Mouse (Mus musculus) liver, embryonic 16.5 days (tissue): ENCODE measurements at regions not wholly inside any gene's neighbourhood (a gene's known extent, or its start where the extent isn't known, plus 50 kb on each side); places are given as distances from the start of the nearest gene placed in this dataset.
A peak's percentile ranks its signal among the peaks of the same experiment; 100 is the strongest.

ENCODE experiments used
- ATAC-seq: fragments of 200-750 bp; cut with Nextera tagmentation; 2 replicates; pipeline ENCODE4 v1.8.0; 2017; ENCODE audit warnings: low read depth, mild to moderate bottlenecking, moderate number of reproducible peaks, moderate library complexity
- H3K27ac ChIP-seq: fragments of 300-500 bp; sonication (generic); 2 replicates; pipeline ENCODE4 v1.5.1; 2014; ENCODE audit warnings: mild to moderate bottlenecking, low read length
- H3K27me3 ChIP-seq: fragments of 300-500 bp; sonication (generic); 2 replicates; pipeline ENCODE4 v1.6.1; 2014; ENCODE audit warnings: low read depth, low read length, mixed read lengths; ENCODE audit not compliant: control insufficient read depth, insufficient read depth
- H3K36me3 ChIP-seq: fragments of 300-500 bp; sonication (generic); 2 replicates; pipeline ENCODE4 v1.6.1; 2014; ENCODE audit warnings: mild to moderate bottlenecking; ENCODE audit not compliant: control insufficient read depth, insufficient read depth
- H3K4me1 ChIP-seq: fragments of 300-500 bp; sonication (generic); 2 replicates; pipeline ENCODE4 v1.6.1; 2014; ENCODE audit warnings: low read depth, low read length, mixed read lengths; ENCODE audit not compliant: control insufficient read depth
- H3K4me2 ChIP-seq: fragments of 300-500 bp; sonication (generic); 2 replicates; pipeline ENCODE4 v1.6.1; 2014; ENCODE audit warnings: low read depth, low read length, mixed read lengths
- H3K4me3 ChIP-seq: fragments of 300-500 bp; sonication (generic); 2 replicates; pipeline ENCODE4 v1.5.1; 2014; ENCODE audit warnings: low read depth, mild to moderate bottlenecking, low read length
- H3K9ac ChIP-seq: fragments of 300-500 bp; sonication (generic); 2 replicates; pipeline ENCODE4 v1.6.1; 2014; ENCODE audit warnings: low read depth, low read length
- H3K9me3 ChIP-seq: fragments of 300-500 bp; sonication (generic); replicated peaks from 2 replicates; pipeline ENCODE4 v1.6.1; 2016; ENCODE audit warnings: low read length; ENCODE audit not compliant: control insufficient read depth
- WGBS: fragments of 180-500 bp; shearing (Covaris S2); extraction: QIAGEN DNeasy Blood & Tissue Kit; methylation state at CpG from one replicate; pipeline ENCODE4 v1.1.7; 2014; ENCODE audit not compliant: insufficient replicate concordance; 5-methylcytosine and 5-hydroxymethylcytosine counted together

DNA sequence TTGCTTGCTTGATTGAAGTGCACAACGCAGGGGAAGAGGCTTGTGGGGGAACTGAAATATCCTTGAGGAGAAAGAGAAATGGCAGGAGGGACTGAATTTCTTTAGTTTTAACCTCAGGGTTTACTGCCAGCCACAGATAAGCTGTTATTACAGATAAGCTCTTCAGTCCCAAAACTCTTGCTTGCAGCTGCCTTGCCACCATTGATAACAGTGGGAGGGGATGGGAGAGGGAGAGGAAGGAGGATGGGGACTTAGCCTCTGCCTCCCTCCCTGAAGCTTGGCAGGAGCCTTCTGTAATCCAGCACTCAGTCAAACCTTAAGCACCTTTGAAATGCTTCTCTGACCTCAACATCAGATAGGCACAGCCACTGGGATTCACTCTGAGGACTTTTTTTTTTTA is 471.4 kb upstream of the Lsamp start:
- Histone ChIP-seq H3K4me3 (no peak overlapping the region), H3K27me3 (no peaks in the 10 kb centered on the region), H3K4me1 (no peaks in the 10 kb centered on the region), H3K4me2 (no peak overlapping the region), H3K9ac (no peak overlapping the region), H3K27ac (no peak overlapping the region), H3K36me3 (no peaks in the 10 kb centered on the region), H3K9me3 (no peaks in the 10 kb centered on the region)
- 18% methylated on average over 1 of the region's 1 CpGs for WGBS
- ATAC-seq, result peak; percentile 89

- H3K36me3 ChIP-seq, result no peaks in the 10 kb centered on the region
- H3K27ac ChIP-seq, result no peak overlapping the region
- H3K4me2 ChIP-seq, result no peak overlapping the region
- H3K9ac ChIP-seq, result no peak overlapping the region
- WGBS, result 49% methylated on average over 1 of the region's 1 CpGs
- H3K9me3 ChIP-seq, result no peaks in the 10 kb centered on the region
- no peak overlapping the region for H3K4me3 ChIP-seq
- no peak for ATAC-seq
- no peaks in the 10 kb centered on the region for H3K27me3 ChIP-seq
- no peaks in the 10 kb centered on the region for H3K4me1 ChIP-seq
These were observed 470.5 kb upstream of the Lsamp start for GRCm38 (mm10) chr16:39513659-39514058.

GRCm38 (mm10) chr16:39531106-39531505 is 453.1 kb upstream of the Lsamp start:
- H3K27me3 ChIP-seq, result no peaks in the 10 kb centered on the region
- H3K4me2 ChIP-seq, result no peak overlapping the region
- 53% methylated on average over 3 of the region's 3 CpGs for WGBS
- H3K36me3 ChIP-seq, result no peaks in the 10 kb centered on the region
- H3K4me1 ChIP-seq, result no peaks in the 10 kb centered on the region
- H3K27ac ChIP-seq, result no peak overlapping the region
- no peak overlapping the region for H3K4me3 ChIP-seq
- H3K9ac ChIP-seq, result no peak overlapping the region
- no peaks in the 10 kb centered on the region for H3K9me3 ChIP-seq
- no peak for ATAC-seq

DNA sequence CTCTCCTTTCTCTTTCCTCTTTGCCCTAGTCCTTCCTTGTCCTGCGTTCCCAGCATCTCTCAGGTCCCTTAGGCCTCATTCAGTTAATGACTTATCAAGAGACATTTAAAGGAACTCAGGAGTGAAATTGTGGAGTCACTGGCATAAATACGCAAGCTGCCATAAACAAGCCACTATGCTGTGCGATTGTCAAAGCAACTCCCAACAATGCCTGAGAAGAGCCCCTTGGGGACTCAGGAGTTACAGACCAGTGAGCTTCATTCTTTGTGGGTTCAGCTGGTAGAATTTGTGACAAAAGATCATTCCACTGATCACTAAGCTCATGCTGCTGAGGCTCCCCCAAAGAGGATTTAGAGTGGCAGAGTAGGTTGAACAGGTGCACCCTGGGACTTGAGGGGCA is 451.4 kb upstream of the Lsamp start:
- no peaks in the 10 kb centered on the region for H3K9me3 ChIP-seq
- H3K4me3 ChIP-seq, result no peak overlapping the region
- WGBS, result 55% methylated on average over 3 of the region's 3 CpGs
- H3K27ac ChIP-seq, result no peak overlapping the region
- H3K9ac ChIP-seq, result no peak overlapping the region
- no peaks in the 10 kb centered on the region for H3K27me3 ChIP-seq
- no peaks in the 10 kb centered on the region for H3K4me1 ChIP-seq
- H3K36me3 ChIP-seq, result no peaks in the 10 kb centered on the region
- ATAC-seq, result no peak
- H3K4me2 ChIP-seq, result no peak overlapping the region

DNA sequence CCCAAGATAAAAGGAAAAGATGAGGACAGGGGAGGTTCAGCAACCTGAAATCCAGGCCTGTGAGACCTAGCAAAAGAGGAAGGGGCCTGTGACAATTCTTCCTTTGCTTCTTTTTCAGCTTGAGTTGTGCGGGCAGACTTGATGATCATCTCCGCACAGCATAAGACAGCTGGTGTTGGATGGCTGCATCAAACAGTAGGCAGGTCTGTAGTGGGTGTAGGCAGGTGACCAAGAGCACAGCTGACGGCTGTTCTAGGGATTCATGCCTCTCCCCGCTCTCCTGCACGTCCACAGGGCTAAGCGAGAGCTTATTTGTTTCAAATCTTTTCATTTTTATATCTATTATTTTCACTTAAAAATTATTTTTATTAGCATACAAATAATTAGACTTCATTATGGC is 450.8 kb upstream of the Lsamp start:
- Histone ChIP-seq H3K36me3 (no peaks in the 10 kb centered on the region), H3K27me3 (no peaks in the 10 kb centered on the region), H3K4me3 (no peak overlapping the region), H3K27ac (no peak overlapping the region), H3K9ac (no peak overlapping the region), H3K4me1 (no peaks in the 10 kb centered on the region), H3K9me3 (no peaks in the 10 kb centered on the region), H3K4me2 (no peak overlapping the region)
- no peak for ATAC-seq
- 68% methylated on average over 6 of the region's 6 CpGs for WGBS

GRCm38 (mm10) chr16:39553316-39553715 is 430.8 kb upstream of the Lsamp start:
- H3K27me3 ChIP-seq, result no peaks in the 10 kb centered on the region
- no peak overlapping the region for H3K4me3 ChIP-seq
- no peak overlapping the region for H3K27ac ChIP-seq
- no peak overlapping the region for H3K9ac ChIP-seq
- no peak overlapping the region for H3K4me2 ChIP-seq
- H3K36me3 ChIP-seq, result no peaks in the 10 kb centered on the region
- no peaks in the 10 kb centered on the region for H3K9me3 ChIP-seq
- no peaks in the 10 kb centered on the region for H3K4me1 ChIP-seq
- 53% methylated on average over 2 of the region's 2 CpGs for WGBS
- ATAC-seq, result no peak

DNA sequence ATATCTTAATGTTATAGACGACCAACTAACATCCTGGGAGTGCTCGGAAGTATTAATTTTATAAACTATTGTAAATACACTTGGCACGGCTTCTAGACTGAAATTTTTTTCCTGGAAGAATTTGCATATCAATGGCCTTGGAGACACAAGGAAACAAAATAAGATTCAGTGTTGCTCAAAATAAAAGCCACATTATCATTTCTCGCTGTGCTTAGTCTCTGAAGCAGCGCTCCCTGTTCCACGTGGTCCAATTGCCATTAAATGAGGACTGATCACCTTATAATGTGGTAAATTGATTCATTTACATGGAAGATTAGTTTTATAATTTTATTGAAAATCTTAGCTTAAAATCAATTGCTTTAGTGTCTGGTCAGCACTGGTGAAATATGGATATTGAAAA is 407.5 kb upstream of the Lsamp start:
- Histone ChIP-seq H3K9ac (no peak overlapping the region), H3K27ac (no peak overlapping the region)

DNA sequence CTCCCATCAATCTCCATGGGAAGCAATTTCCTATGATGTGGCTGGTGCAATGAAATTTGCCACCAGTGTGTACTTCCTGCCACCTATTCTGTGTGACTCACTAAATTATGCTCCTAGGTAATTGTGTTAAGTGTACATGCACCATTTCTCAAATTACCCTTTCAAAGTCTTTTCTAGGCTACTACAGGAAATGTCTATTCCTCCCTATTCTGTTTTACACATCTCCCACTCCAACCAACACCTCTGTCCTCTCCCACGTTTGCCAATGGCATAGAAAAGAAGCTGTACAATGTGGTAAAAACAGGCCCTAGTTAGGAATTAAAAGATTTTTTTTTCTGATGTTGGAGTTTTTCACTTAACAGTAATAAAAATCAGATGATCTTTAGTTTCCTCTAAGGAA is 404.5 kb upstream of the Lsamp start:
- Histone ChIP-seq H3K9me3 (no peaks in the 10 kb centered on the region), H3K27me3 (no peaks in the 10 kb centered on the region), H3K4me1 (no peaks in the 10 kb centered on the region), H3K27ac (no peak overlapping the region), H3K9ac (no peak overlapping the region), H3K4me2 (no peak overlapping the region), H3K4me3 (no peak overlapping the region), H3K36me3 (no peaks in the 10 kb centered on the region)
- ATAC-seq, result no peak
- 46% methylated on average over 1 of the region's 1 CpGs for WGBS

More for the DNA sequence above, 407.5 kb upstream of the Lsamp start:
- H3K27me3 ChIP-seq, result no peaks in the 10 kb centered on the region
- H3K9me3 ChIP-seq, result no peaks in the 10 kb centered on the region
- WGBS, result 66% methylated on average over 6 of the region's 6 CpGs
- H3K4me2 ChIP-seq, result no peak overlapping the region
- no peak for ATAC-seq
- H3K4me1 ChIP-seq, result no peaks in the 10 kb centered on the region
- no peak overlapping the region for H3K4me3 ChIP-seq
- H3K36me3 ChIP-seq, result no peaks in the 10 kb centered on the region
